Mouse (Mus musculus) hindbrain, embryonic 12.5 days (tissue): ENCODE results near the gene Ripk1. TPM values are rescaled to one million over a fixed set of nuclear protein-coding genes. Genes with fewer than 3 reads are reported as not detected.

ENCODE experiments used
- ATAC-seq: fragments of 200-750 bp; cut with Nextera tagmentation; 2 replicates; pipeline ENCODE4 v1.8.0; 2017; ENCODE audit warnings: moderate TSS enrichment; ENCODE audit not compliant: low FRiP score
- H3K27ac ChIP-seq: fragments of 300-500 bp; sonication (generic); 2 replicates; pipeline ENCODE4 v1.5.1; 2016; ENCODE audit warnings: mild to moderate bottlenecking
- H3K27me3 ChIP-seq: fragments of 300-500 bp; sonication (generic); 2 replicates; pipeline ENCODE4 v1.6.1; 2016; ENCODE audit warnings: mild to moderate bottlenecking
- H3K36me3 ChIP-seq: fragments of 300-500 bp; sonication (generic); 2 replicates; pipeline ENCODE4 v1.6.1; 2016; ENCODE audit warnings: mild to moderate bottlenecking
- H3K4me1 ChIP-seq: fragments of 300-500 bp; sonication (generic); 2 replicates; pipeline ENCODE4 v1.6.1; 2016
- H3K4me2 ChIP-seq: fragments of 300-500 bp; sonication (generic); replicated peaks from 2 replicates; pipeline ENCODE4 v1.6.1; 2016; ENCODE audit warnings: mild to moderate bottlenecking
- H3K4me3 ChIP-seq: fragments of 300-500 bp; sonication (generic); 2 replicates; pipeline ENCODE4 v1.5.1; 2016; ENCODE audit warnings: mild to moderate bottlenecking
- H3K9ac ChIP-seq: fragments of 300-500 bp; sonication (generic); 2 replicates; pipeline ENCODE4 v1.6.1; 2016; ENCODE audit warnings: mild to moderate bottlenecking, moderate library complexity
- H3K9me3 ChIP-seq: fragments of 300-500 bp; sonication (generic); replicated peaks from 2 replicates; pipeline ENCODE4 v1.6.1; 2016; ENCODE audit warnings: mild to moderate bottlenecking
- WGBS: fragments of 180-500 bp; shearing (Covaris S2); methylation state at CpG from one replicate; pipeline ENCODE4 v1.1.7; 2016; 5-methylcytosine and 5-hydroxymethylcytosine counted together
- polyA plus RNA-seq: library from polyadenylated mRNA; unstranded; fragments of >200 nt; fragmentation: Nextera tagmentation; extraction: Ambion mirVana; gene quantifications from 2 replicates; pipeline ENCODE4 v1.2.1, GENCODE M21; 2016

Ripk1 gene
- polyA plus RNA-seq, 1 experiment from 2014 or later: 12.9 TPM

GRCm38 (mm10) chr13:34084026-34084750, 82.0 kb downstream of the Ripk1 start:
- Histone ChIP-seq H3K9me3 (no peaks in the 10 kb centered on the region), H3K36me3 (no peaks in the 10 kb centered on the region), H3K27me3 (no peaks in the 10 kb centered on the region; the same call in 1 of the 2 replicates), H3K9ac (no peak overlapping the region), H3K4me3 (no peak overlapping the region), H3K27ac (no peak overlapping the region), H3K4me1 (peaks cover 26% of the 10 kb centered on the region), H3K4me2 (no peak overlapping the region)
- 77% methylated on average over 9 of the region's 9 CpGs for WGBS
- no peak for ATAC-seq

Other genes with a start within 250 kb of the Ripk1 start
- not detected in 2 replicates for gene Serpinb6e, start 159.0 kb upstream of the Ripk1 start, polyA plus RNA-seq
- 0.32 and 0.35 TPM in 2 replicates for gene Serpinb6c, start 96.7 kb upstream of the Ripk1 start, polyA plus RNA-seq
- gene Nqo2, start 37.7 kb upstream of the Ripk1 start, polyA plus RNA-seq: 15.9 and 16.0 TPM in 2 replicates
- 43.0 and 44.2 TPM in 2 replicates for gene Serpinb6a, start 431 bp downstream of the Ripk1 start, polyA plus RNA-seq
- gene Bphl, start 35.2 kb downstream of the Ripk1 start, polyA plus RNA-seq: 34.4 and 44.0 TPM in 2 replicates
- gene Tubb2a, start 75.6 kb downstream of the Ripk1 start, polyA plus RNA-seq: 785 and 845 TPM in 2 replicates
- 363 and 373 TPM in 2 replicates for gene Tubb2b, start 128.1 kb downstream of the Ripk1 start, polyA plus RNA-seq
- 80.5 and 93.8 TPM in 2 replicates for gene Psmg4, start 160.6 kb downstream of the Ripk1 start, polyA plus RNA-seq